Mouse (Mus musculus) hindbrain, postnatal 0 days (tissue): ENCODE results near the gene Map3k7. TPM values are rescaled to one million over a fixed set of nuclear protein-coding genes. Genes with fewer than 3 reads are reported as not detected.

ENCODE experiments used
- ATAC-seq: fragments of 200-750 bp; cut with Nextera tagmentation; 2 replicates; pipeline ENCODE4 v1.8.0; 2017; ENCODE audit warnings: mild to moderate bottlenecking, moderate TSS enrichment, moderate library complexity
- DNase-seq: peaks from one replicate; pipeline ENCODE4 v3.0.0-alpha.2; 2015; ENCODE audit warnings: low spot score
- H3K27ac ChIP-seq: fragments of 300-500 bp; sonication (generic); 2 replicates; pipeline ENCODE4 v1.5.1; 2014; ENCODE audit warnings: mild to moderate bottlenecking
- H3K27me3 ChIP-seq: fragments of 300-500 bp; sonication (generic); 2 replicates; pipeline ENCODE4 v1.6.1; 2014; ENCODE audit warnings: low read length, mixed read lengths; ENCODE audit not compliant: insufficient read depth
- H3K36me3 ChIP-seq: fragments of 300-500 bp; sonication (generic); 2 replicates; pipeline ENCODE4 v1.6.1; 2014; ENCODE audit warnings: low read length, mixed read lengths; ENCODE audit not compliant: insufficient read depth
- H3K4me1 ChIP-seq: fragments of 300-500 bp; sonication (generic); 2 replicates; pipeline ENCODE4 v1.6.1; 2014; ENCODE audit warnings: antibody characterized with exemption, low read length, mixed read lengths; ENCODE audit not compliant: insufficient read depth
- H3K4me2 ChIP-seq: fragments of 300-500 bp; sonication (generic); 2 replicates; pipeline ENCODE4 v1.6.1; 2014; ENCODE audit warnings: low read depth, mild to moderate bottlenecking, low read length, moderate library complexity, mixed read lengths
- H3K4me3 ChIP-seq: fragments of 300-500 bp; sonication (generic); 2 replicates; pipeline ENCODE4 v1.5.1; 2014; ENCODE audit warnings: low read length
- H3K9ac ChIP-seq: fragments of 300-500 bp; sonication (generic); replicated peaks from 2 replicates; pipeline ENCODE4 v1.6.1; 2014; ENCODE audit warnings: mild to moderate bottlenecking, low read length, moderate library complexity, mixed read lengths
- H3K9me3 ChIP-seq: fragments of 300-500 bp; sonication (generic); 2 replicates; pipeline ENCODE4 v1.6.1; 2016; ENCODE audit warnings: low read length, mixed read lengths
- CTCF ChIP-seq: IDR thresholded peaks from 2 replicates; pipeline ENCODE4 v1.5.1; 2016; ENCODE audit warnings: antibody characterized with exemption, control low read depth, low read depth
- WGBS: fragments of 180-500 bp; shearing (Covaris S2); extraction: QIAGEN DNeasy Blood & Tissue Kit; methylation state at CpG from one replicate; pipeline ENCODE4 v1.1.7; 2014; 5-methylcytosine and 5-hydroxymethylcytosine counted together
- polyA plus RNA-seq: library from polyadenylated mRNA; unstranded; fragments of >200 nt; fragmentation: Nextera tagmentation; extraction: Ambion mirVana; gene quantifications from 2 replicates; pipeline ENCODE4 v1.2.1, GENCODE M21; 2015
- total RNA-seq: library from RNA; depleted of rRNA; stranded (reverse); fragments of >200 nt; gene quantifications from 2 replicates; pipeline ENCODE4 v1.2.3, GENCODE M21; 2014

The Map3k7 gene
- total and polyA plus RNA-seq, 2 experiments from 2014 or later: 16.0 to 47.0 TPM

- ATAC-seq: no peak
- H3K4me1 ChIP-seq: peaks cover 9% of the 10 kb centered on the region
- no peaks in the 10 kb centered on the region for H3K9me3 ChIP-seq
- no peaks in the 10 kb centered on the region for H3K27me3 ChIP-seq
- H3K36me3 ChIP-seq: no peaks in the 10 kb centered on the region
- no peak for DNase-seq
- no peak overlapping the region for H3K4me2 ChIP-seq
- TF ChIP-seq CTCF: no peak
- no peak overlapping the region for H3K4me3 ChIP-seq
- no peak overlapping the region for H3K27ac ChIP-seq
- WGBS: 56% methylated on average over 4 of the region's 4 CpGs
- no peak overlapping the region for H3K9ac ChIP-seq
Observed at GRCm38 (mm10) chr4:31941616-31942015, 22.3 kb upstream of the Map3k7 start.

- Histone ChIP-seq H3K9me3 (no peaks in the 10 kb centered on the region), H3K9ac (no peak overlapping the region), H3K27me3 (no peaks in the 10 kb centered on the region), H3K36me3 (no peaks in the 10 kb centered on the region), H3K4me3 (no peak overlapping the region), H3K4me2 (no peak overlapping the region), H3K27ac (no peak overlapping the region), H3K4me1 (no peaks in the 10 kb centered on the region)
- 85% methylated on average over 2 of the region's 2 CpGs for WGBS
- TF ChIP-seq CTCF: no peak
- DNase-seq (no peak), ATAC-seq (no peak)
Observed at GRCm38 (mm10) chr4:31943045-31943444, 20.9 kb upstream of the Map3k7 start.

GRCm38 (mm10) chr4:31964194-31964875 lies 438 bp downstream of the Map3k7 start:
- no peak for ATAC-seq

GRCm38 (mm10) chr4:31965208-31965607 lies 1.3 kb downstream of the Map3k7 start:
- Histone ChIP-seq H3K27ac (no peak overlapping the region), H3K4me2 (peak overlapping the region; percentile 88), H3K4me1 (peaks cover 15% of the 10 kb centered on the region), H3K9me3 (no peaks in the 10 kb centered on the region), H3K36me3 (no peaks in the 10 kb centered on the region), H3K4me3 (peak overlapping the region; percentile 86), H3K27me3 (no peaks in the 10 kb centered on the region), H3K9ac (peak overlapping the region; percentile 85; the same call in 1 of the 2 replicates)
- ATAC-seq (no peak), DNase-seq (no peak)
- TF ChIP-seq CTCF: no peak
- 40% methylated on average over 2 of the region's 2 CpGs for WGBS

More at GRCm38 (mm10) chr4:31964194-31964875, 438 bp downstream of the Map3k7 start:
- no peaks in the 10 kb centered on the region for H3K9me3 ChIP-seq
- TF ChIP-seq CTCF: no peak
- H3K4me1 ChIP-seq: peaks cover 15% of the 10 kb centered on the region
- under 1% methylated on average over 47 of the region's 47 CpGs for WGBS
- peak overlapping the region; percentile 85 for H3K9ac ChIP-seq
- peak overlapping the region; percentile 86 for H3K4me3 ChIP-seq
- no peaks in the 10 kb centered on the region for H3K27me3 ChIP-seq
- H3K36me3 ChIP-seq: no peaks in the 10 kb centered on the region
- peak overlapping the region; percentile 97 for H3K27ac ChIP-seq
- DNase-seq: peak; percentile 25
- peak overlapping the region; percentile 88 for H3K4me2 ChIP-seq

GRCm38 (mm10) chr4:31971437-31971836 lies 7.5 kb downstream of the Map3k7 start:
- H3K4me1 ChIP-seq: no peaks in the 10 kb centered on the region
- ATAC-seq (no peak), DNase-seq (no peak)
- no peak overlapping the region for H3K27ac ChIP-seq
- H3K9me3 ChIP-seq: no peaks in the 10 kb centered on the region
- no peak for TF ChIP-seq CTCF
- WGBS: 90% methylated on average over 1 of the region's 1 CpGs
- H3K4me2 ChIP-seq: no peak overlapping the region
- H3K36me3 ChIP-seq: no peaks in the 10 kb centered on the region
- no peak overlapping the region for H3K9ac ChIP-seq
- no peak overlapping the region for H3K4me3 ChIP-seq
- no peaks in the 10 kb centered on the region for H3K27me3 ChIP-seq

GRCm38 (mm10) chr4:31972181-31972580 lies 8.3 kb downstream of the Map3k7 start:
- no peak overlapping the region for H3K4me2 ChIP-seq
- H3K36me3 ChIP-seq: no peaks in the 10 kb centered on the region; the same call in 1 of the 2 replicates
- DNase-seq: peak; percentile 39
- 53% methylated on average over 6 of the region's 6 CpGs for WGBS
- TF ChIP-seq CTCF: peak; percentile 52
- no peak overlapping the region for H3K4me3 ChIP-seq
- no peak overlapping the region for H3K27ac ChIP-seq
- H3K4me1 ChIP-seq: no peaks in the 10 kb centered on the region
- no peaks in the 10 kb centered on the region for H3K27me3 ChIP-seq
- peak; percentile 49; the same call in 1 of the 2 replicates for ATAC-seq
- H3K9me3 ChIP-seq: no peaks in the 10 kb centered on the region
- H3K9ac ChIP-seq: no peak overlapping the region
